Mouse (Mus musculus): ENCODE results near the gene Arg2. TPM values are rescaled to one million over a fixed set of nuclear protein-coding genes. Genes with fewer than 3 reads are reported as not detected.

The Arg2 gene
- not detected for total RNA-seq (2021)
- long read RNA-seq, experiment 1, result 0 reads
- long read RNA-seq, experiment 2, result 0 reads

DNA sequence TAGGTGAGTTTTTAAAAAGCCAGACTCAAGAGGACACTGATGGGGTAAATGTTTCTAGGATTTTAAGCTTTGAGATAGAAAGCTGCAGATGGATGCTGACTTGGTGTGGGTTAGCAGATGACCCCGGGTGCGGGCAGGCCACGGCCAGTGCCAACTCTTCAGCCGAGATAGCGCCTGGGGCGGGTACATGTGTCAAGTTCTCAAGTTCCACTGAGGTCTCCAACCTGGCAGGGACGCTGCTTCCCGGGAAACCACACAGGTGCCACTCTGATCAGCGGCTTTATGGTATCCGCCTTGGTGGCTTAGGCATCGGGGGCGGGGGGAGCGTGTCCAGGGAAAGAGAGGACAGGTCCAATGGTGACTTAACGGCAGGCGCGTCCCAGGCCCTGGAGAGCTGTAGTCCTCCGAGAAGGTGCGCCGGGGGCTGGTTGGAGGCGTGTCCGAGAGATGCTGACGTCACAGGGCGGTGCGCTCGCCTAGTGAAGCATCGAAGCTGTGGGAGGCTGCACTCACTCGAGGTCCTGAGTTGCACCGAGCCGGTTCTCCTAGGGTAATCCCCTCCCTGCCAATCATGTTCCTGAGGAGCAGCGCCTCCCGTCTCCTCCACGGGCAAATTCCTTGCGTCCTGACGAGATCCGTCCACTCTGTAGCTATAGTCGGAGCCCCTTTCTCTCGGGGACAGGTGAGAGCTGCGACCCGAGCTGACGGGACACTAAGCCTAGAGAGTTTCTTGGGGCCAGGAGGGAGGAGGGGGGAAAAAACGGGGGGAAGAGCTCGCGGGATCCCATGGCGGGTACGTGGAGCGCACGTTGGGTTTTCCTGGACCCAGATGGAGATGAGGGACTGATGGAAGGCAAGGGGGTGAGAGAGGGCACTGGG, at the start of gene Arg2:
Gene Arg2, plus strand, starts transcription at position 479 of the 879 bp plus-strand sequence.
- peak; percentile 29 for DNase-seq

DNA sequence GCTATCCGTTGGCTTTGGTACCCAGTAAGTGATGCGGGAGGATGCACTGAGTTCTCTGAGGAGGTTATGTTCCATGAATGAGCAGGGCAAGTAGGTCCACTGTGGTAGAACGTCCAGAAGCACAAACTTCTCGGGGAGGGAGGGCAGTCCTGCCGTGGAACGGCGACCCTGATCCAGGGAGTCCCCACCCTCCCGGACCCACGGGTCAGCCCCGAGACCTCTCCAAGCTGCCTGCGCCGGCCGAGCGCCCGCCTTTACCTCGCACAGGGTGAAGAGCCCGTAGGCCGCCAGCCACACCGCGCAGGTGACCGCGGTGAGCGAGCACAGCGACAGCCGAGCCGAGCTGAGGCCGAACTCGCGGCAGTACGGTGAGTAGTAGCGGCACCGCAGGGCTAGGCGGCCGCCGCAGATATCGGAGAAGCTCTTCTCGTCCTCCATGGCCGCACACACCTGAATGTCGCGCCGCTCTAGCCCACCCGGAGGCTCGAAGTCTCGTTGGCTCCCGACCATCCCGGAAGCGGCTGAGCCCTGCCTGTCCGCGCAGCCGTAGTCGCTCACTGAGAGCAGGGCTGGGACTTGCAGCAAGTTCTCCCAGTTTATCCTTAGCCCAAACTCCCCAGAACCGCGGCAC, 41.3 kb upstream of the Arg2 start, which contains the start of gene Pigh:
Gene Pigh, minus strand, starts transcription at position 470 of the 631 bp plus-strand sequence.
- DNase-seq, result peak; percentile 79

DNA sequence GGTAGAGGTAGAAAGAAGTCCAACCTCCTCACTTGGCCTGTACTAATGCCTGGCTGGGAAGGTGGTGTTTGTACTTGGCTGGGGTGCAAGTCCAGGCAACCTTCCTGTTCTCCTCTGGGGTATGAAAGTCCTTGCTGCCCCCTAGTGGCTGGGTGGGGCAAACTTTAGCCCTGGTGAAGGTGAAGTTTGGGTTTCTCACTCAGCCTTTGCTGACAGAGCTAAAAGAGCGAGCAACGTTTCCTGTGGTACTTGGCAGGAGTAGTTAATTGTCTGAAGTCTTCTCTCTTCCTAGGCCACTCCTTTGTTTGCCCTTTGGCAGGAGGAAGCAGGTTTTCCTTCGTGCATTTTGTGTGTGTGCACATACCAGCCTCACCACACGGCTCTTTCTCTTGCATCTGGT, 38.0 kb upstream of the Arg2 start:
- DNase-seq, result peak; percentile 58

DNA sequence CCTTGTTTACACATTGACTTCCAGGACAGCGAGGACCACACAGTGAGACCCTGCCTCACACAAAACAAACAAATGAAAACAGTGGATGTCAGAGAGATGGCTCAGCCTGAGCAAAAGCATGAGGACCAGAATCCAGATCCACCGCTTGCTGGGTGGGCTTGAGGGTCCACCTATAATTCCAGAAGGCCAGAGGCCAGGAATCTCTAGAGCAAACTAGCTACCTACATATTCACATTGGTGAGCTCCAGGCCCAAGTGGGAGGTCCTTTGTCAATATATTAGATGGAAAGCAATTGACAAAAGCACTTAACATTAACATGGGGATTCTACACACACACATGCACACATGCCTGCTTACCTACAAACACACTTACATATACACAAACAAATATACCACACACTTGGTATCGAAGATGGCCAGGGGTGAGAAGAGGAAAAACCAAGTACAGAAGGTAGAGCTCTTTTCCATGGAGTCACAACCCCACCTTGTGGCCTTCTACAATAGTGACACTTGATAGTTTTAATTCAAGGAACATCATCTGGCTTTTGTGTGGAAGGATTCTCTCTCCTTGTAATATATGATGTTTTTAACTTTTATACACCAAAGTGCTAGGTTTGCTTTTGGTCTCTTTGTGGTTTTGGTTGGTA, 33.3 kb upstream of the Arg2 start:
- DNase-seq, result peak; percentile 14

DNA sequence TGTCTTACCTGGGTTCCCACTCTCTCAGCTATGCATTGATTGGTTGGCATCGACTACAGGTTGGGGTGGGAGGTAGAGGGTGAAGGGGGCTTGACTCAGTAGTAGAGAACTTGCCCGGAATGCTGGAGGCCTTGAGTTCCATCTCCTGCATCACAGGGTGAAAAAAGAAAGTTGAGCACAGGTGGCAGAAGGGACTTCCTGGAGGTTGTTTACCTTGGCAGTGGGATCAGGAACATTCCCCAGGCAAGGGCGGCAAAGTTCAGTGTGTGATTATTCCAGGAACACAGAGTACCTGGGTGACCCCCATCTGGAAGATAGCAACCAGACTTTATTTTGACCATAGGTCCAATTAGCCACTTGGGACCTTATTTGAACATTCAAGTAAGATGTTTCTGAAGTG, 26.8 kb upstream of the Arg2 start:
- DNase-seq, result no peak

DNA sequence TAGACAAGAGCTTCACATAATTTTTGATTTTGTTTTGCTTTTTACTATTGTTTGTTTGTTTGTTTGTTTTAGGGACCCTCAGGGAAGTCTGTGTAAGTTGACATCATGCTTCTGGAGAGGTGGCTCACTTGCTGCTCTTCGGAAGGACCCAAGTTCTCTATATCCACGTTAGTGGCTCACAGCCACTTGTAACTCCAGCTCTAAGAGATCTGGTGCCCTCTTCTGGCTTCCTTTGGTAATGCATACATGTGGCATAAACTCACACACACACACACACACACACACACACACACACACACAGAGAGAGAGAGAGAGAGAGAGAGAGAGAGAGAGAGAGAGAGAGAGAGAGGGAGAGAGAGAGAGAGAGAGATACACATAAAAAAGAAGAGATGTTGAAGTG, 26.0 kb upstream of the Arg2 start:
- no peak for DNase-seq

DNA sequence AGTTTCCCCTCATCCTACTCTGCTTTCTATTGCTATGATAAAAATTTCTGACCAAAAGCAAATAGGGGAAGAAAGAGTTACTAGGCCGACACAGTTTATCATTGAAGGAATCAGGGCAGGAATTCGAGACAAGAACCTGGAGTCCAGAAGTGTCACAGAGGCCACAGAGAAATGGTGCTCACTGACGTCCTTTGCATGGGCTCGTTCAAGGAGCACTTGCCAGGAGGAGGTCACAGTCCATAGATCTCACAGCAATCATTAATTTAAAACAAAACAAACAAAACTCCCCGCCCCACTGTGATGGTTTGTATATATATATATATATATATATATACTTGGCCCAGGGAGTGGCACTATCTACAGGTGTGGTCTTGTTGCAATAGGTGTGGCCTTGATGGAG, 25.3 kb upstream of the Arg2 start:
- DNase-seq, result no peak

DNA sequence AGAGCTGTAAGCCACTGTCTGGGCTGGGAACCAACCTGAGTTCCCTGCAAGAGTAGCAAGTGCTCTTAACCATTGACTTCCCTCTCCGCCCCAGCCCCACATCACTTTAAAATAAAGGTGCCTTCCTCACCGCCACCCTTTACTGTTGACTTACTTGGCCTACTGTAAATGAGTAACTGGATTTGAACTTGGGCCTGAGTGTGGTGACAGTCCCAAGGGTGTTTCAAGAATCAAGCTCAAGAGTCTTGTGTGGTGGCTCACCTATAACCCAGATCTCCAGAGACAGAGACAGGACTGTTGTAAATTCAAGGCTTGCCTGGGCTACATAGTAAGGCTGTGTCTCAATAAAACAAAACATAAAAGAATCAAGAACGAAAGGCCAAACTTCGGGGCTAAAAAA, 11.6 kb upstream of the Arg2 start:
- DNase-seq, result no peak

DNA sequence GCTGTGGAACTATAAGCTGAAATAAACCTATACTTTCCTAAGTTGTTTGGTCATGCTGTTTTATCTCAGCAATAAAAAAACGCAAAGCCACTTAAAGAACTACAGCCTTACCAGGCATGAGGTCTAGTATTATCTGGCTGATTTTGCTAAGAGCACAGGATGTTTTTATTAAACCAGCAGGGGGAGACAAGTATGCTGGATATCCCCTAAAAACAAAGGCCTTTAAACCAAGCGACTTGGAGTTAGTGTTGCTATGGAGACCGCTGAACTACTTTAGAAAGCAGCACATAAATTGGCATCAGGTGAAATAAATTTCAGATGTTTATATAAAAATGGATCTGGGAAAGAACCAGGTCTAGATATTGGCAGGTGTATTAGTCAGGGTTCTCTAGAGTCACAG, 7.8 kb upstream of the Arg2 start:
- DNase-seq, result no peak

DNA sequence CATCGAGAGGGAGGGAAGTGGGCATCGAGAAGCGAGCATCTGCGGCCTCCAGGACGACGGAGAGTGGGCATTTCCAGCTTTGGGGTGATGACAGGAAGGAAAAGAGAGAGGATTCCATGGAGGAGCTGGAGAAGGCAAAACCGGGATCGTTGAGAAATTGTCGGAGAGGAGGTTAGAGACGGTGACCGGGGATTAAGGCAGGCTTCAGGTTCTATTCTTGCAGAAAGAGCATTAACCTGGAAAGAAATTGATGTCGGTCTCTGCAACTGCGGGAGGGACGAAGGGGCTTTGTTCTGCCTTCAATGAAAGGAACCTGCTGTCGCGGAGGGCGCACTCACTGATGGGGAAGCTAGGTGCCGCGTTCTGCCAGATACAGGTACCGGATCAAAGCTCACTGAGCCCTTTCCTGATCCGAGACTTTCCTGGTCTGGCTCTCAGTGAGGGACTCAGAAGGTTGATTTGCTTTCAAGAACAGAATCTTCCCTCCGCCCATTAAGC, 650 bp downstream of the Arg2 start:
- no peak for DNase-seq

DNA sequence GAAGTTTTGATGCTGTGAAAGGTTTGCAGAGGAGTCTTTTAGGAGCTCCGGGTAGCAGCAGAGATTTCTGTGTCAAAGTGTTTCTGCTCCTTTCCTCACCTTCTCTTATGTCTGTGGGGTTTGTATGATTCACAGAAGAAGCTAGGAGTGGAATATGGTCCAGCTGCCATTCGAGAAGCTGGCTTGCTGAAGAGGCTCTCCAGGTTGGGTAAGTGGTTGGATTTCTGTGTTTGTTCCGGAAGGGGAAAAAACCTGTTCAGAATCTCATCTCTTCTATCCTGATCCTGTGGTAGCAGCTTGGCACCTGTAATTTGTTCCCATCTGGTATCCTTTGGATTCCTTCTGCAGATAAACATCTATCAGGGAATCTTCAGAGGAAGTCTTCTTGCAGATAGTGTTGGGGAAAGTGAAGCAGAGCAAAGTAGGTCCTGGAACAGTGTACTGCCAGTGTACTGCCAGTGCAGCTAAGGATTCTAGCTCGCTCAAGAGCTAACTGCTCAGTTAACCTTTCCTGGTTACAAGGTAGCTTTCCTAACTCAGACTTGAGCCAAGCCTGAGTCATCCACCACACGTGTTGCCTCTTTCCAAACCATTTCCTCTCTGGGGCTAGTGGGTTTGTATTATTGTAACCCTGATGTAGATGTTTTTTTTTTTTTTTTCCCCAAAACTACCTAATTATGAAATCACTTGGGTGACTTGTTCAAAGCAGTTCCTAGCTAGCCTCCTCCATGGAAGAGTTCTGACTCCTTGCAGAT, 1.3 kb downstream of the Arg2 start:
- DNase-seq, result no peak

DNA sequence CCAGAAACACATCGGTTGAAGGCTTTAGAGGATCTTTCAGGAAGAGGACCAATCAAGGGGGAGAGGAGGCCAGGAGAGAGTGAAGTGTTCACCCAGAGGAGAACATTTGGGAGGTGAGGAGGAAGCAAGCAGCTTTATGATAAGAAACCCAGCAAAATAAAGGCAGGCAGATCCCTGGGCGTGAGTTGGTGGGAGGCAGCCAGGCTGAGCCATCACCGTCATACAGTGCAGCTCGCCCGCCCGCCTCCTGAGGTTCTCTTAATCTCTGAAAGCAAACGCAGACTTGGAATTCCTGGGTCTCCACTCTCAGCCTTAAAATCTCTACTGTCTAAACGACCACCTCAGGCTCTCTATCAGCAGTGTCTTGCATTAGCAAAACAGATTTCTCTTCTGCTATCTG, 4.1 kb downstream of the Arg2 start:
- DNase-seq, result no peak

DNA sequence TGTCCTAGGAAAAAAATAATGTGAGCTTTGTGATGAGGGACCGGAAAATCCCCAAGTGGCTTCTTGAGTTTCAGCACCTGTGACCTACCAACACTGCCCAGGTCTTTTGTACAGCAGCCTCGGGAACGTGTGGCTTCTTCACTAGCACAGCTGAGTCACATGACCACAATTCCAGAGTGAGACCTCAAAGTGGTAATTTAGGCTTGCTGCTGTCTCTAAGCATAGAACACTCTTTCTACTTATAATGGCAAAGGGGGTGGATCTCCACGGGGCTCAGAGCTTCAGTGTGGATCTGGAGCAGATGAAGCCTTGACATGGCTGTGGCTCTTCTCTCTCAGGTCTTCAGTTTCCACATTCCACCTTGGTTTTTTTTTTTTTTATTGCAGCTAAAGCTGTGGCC, 4.5 kb downstream of the Arg2 start:
- DNase-seq, result no peak

DNA sequence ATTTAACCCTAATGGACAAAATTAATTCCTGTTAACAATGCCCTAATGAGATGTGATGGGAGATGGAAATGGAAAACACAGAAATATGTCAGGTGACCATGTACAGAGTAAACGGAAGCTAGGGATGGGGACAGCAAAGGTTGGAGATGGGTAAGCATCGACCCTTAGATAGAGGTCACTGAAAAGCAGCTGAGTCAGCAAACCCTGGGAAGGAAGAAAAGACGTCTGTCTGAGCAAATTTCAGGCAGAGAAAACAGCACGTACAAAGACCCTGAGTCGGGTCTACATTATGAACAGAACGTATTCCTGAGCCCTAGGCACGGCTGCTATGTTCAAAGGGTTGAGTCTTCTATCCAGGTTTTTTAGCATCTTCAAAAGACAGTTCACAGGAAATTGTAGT, 6.4 kb downstream of the Arg2 start:
- no peak for DNase-seq

DNA sequence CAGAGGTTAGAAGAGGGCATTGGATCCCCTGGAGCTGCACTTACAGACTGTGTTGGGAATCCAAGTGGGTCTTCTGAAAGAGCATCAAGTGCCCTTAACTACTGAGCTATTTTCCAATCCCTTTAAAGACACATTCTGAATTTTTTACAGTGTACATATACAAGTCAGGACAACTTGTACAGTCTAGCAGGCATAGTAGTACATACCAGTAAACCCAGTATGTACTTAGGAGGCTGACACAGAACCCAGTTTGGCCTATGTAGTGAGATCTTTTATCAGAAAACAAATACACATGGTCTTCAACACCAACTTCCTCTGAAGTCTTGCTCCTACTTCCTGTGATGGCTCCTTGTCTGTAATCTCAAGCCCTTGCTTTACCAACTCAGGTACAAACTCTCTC, 8.4 kb downstream of the Arg2 start:
- DNase-seq, result no peak

DNA sequence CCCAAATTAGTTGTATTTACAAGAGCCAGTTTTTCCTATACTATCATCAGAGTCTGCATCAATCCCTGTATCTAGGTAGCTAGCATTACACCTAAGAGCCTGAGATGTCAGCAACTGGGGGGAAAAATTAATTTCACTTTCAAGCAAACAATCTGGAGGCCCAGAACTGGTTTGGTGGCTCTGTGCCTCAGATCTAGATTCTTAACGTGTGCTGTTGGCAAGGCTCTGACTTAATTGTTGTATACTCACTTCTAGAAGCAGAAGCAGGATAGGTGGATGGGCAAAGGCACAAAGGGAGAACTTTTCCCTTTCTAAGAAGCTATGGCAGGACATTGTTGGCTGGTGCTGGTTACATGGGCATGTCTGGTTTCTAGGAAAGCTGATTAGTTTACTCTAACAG, 8.8 kb downstream of the Arg2 start:
- DNase-seq, result no peak

DNA sequence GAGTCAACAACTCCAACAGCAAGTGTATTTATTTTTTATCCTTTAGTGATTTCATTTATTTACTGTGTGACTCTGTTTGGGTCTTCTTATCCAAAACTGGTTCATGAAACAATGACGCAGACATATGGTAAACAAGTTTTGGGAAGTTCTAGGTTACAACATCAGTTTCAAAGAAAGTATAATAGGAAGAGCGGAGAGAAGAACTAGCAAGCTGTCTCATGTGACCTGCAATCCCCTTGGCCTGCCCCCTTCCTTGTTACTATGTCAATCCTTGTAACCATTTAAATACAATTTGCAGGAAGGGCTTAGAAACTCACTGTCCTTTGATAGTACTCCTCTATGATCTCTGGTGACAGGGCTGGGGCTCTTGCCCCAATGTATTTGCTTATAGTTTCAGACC, 10.2 kb downstream of the Arg2 start:
- DNase-seq, result no peak

DNA sequence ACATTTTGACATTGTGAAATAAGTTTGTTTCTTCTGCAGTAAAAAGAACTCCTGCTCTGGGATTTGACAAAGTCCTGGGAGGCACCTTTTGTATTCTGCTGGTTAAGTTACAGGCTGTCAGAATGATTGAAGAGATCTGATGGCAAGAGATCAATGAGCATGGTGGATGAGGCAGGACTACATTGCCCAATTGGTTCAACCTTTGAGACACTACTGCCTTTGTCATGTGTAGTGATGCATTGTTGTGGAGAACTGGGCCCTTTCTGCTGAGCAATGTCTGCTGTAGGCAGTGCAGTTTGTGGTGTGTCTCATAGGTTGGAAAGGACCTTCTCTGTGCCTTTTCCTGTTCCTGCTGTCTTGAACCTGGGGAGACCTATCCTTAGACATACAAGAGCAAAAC, 10.8 kb downstream of the Arg2 start:
- no peak for DNase-seq

DNA sequence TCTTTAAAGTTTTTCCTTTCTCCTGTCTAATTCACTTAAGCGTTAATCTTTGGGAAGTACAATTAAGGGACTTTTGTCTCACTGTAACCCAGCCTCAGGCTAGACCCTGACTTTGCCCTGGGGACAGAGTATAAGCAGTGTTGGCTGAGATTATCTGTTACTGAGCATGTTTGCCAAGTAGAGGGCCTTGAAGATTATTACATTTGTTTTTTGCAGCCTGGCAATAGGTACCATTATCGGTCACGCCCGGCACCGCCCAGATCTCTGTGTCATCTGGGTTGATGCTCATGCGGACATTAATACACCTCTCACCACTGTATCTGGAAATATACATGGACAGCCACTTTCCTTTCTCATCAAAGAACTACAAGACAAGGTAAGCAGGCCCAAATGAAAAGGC, 19.1 kb downstream of the Arg2 start:
- no peak for DNase-seq

DNA sequence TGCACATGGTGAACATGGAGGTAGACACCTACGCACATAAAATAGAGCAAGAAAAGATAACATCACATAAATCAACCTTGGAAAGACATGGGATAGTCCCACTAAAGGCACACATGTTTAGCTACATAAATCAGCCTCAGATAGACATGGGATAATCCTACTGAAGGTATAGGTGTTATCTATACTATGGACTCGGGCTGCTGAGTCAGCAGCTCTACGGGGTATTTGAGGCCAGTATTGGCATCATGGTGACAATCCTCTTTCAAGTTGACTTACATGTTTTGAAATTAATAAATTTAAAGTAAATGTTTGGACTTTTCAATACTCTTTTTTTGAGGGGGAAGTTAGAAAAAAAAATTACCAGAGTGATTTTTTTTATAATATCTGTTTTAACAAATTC, 32.3 kb downstream of the Arg2 start:
- DNase-seq, result no peak

DNA sequence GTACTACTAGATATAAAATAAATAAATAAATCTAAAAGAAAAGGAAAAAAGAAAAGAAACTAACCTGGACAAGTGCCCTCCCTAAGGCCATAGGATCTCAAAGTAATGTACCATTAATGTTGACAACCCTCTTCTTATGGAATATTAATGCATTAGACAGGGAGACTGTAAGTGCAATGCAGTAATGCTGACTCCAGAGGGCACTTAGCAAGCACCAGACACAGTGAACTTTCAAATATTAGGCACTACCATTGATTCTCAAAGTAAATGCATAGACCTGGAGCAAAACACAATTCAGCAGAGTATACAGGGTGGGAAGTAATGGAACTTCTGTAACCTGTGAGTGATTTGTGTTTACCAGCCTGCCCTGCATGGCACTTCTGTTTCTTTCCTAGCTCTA, 38.6 kb downstream of the Arg2 start:
- DNase-seq, result no peak

DNA sequence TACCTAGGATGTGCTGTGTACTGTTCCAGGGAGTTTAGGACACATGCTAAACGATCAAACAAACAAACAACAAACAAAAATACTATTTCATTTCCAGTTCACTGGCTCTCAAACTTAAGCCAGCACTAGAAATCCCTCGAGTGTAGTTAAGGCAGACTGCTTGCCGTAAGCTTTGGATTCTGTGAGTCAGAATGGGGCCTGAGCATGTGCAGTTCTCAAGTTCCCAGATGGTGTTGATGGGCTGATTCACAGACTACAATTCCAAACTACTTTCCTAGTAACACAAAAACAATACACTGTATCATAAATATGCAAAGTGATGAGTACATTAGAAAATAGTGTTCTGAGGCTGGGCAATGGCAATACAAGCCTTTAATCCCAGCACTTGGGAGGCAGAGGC, 39.8 kb downstream of the Arg2 start:
- DNase-seq, result no peak

Data from gastrocnemius, postnatal 10 days (tissue).